Mouse (Mus musculus) megakaryocyte, adult 5-6 weeks (primary cell): Measurements from ENCODE around the gene Hsd3b4. TPM values are rescaled to one million over a fixed set of nuclear protein-coding genes. Genes with fewer than 3 reads are reported as not detected.
"Not testable (repeated sequence)": the region's sequence is repeated elsewhere in the genome, so short reads cannot be mapped to it uniquely, and the experiment has no call there.

Experiments used
- ATAC-seq: 2 replicates; pipeline ENCODE4 v1.8.0; 2016; ENCODE audit warnings: mild to moderate bottlenecking, inconsistent platforms; ENCODE audit not compliant: poor library complexity, severe bottlenecking
- total RNA-seq, 2 experiments: library from RNA; stranded (forward) in 1 of 2; stranded (reverse) in 1 of 2; fragments of 153-499, 151-499 nt in 1 of 2; fragments of 221-1000, 200-1000 nt in 1 of 2; gene quantifications; 2 replicates each; pipeline versions ENCODE4 v1.2.3 to v1.2.4; 2015 to 2017

The Hsd3b4 gene
- total RNA-seq (2015) (not detected in 2 replicates), total RNA-seq (2017) (not detected in 2 replicates)

DNA sequence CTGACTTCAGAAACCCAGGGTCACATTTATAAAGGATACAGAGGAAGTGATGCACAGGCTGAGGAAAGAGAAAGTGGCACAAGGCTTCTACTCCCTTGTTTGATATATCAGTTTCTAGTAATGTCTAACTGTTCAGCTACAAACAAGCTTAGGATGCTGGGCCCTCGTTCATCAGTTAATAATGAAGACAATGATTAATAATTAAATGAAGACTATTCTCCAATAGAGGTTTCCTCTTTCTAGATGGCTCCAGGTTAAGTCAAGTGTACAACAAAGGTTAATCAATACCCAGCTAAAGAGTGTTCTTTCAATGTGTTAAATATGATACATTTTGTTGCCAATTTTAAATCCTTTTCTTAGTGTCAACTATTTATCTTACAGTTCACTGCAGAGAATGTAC, at the start of gene Hsd3b4:
Gene Hsd3b4 (minus strand): TSS at position 101 of the 400 bp plus-strand sequence.
- ATAC-seq: not testable (repeated sequence)

DNA sequence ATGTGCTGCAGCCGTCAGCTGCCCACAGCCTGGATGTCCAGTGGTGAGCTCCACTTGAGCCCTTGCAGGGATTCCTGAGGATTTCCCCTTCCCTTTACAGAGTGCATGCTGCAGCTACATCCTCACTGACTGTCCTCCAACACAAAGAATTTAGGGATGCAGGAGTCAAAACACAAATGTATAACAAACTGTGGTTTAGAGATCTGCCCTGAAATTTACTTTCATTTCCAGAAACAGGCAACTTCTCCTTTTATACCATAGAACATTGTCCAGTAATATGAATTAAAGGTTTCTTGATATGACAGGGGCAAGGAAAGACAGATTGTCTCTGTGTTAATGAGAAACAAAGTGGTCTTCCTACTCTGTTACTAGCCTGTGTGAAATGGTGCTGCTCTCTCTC, 40.5 kb upstream of the Hsd3b4 start:
- peak; percentile 40 for ATAC-seq

DNA sequence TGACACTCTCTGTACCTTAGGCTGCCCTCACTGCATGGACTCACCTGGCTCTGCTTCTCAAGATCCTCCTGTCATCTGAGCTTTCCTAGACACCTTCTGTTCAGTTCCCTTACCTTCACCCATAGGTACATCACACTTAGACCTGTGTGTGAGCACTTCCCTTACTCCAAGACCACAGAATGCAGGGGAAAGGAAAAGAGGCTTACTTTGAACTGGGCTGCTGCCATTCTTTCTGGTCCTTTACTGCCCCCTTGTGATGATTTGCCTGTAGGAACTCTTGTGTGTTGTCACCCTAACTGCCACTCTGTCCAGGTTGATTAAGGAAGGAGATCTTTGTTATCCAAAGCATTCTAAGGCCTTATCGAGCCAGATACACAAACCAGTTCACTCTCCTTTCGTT, 39.9 kb upstream of the Hsd3b4 start:
- ATAC-seq: peak; percentile 71; the same call in 1 of the 2 replicates

DNA sequence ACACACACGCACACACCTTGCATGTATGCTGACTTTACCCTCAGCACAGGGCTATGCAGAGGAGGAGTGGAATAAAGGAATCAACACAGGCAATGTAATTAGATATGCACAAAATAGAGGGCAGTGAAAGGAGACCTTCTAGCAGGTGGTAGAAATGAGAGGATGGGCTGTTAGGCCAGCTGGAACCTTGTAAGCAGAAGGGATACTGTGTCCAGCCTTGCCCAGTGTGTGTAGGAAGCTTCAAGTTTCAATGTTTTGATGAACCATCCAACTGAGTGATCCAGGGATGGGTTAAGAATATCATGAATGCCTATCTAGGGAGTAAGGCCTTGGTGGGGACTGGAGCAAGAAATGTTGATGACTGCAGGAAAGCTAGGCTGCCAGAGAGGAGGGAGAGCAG, 38.2 kb upstream of the Hsd3b4 start:
- not testable (repeated sequence) for ATAC-seq

DNA sequence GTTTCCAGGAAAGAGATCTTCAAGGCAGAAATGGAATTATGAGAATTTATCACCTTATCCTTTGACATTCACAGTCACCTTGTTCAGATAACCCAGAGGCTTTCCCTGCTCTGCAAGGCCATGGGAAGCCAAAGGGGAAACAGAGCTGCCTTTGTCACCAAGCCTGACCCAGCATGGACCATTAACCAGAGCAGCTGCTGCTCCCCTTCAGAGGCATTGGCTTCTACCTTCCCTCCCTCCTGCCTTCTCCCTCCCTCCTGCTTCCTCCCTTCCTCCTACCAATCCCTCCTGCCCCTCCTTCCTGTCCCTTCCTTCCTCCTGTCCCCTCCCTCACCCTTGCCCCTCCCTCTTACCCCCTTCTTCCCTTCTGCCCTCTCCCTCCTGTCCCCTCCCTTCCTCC, 37.3 kb upstream of the Hsd3b4 start:
- ATAC-seq: not testable (repeated sequence)

DNA sequence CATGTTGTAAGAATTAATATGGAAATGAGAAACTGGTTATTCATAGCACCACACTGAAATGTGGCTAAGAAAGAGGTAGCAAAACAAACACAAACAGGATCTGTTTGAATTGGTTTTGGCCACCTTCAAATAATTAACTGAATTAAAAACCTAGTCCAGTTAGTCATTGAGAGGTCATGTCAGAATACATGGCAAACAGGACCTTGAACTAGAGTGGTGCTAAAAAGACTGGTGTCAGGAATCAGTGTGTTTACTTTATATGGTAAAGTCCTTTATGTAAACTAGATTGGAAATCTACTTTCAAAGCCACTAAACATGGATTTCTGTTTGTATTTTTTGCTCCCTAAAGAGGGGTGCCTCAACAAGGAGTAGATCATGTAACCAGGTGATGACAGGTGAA, 14.7 kb upstream of the Hsd3b4 start:
- ATAC-seq: not testable (repeated sequence)

DNA sequence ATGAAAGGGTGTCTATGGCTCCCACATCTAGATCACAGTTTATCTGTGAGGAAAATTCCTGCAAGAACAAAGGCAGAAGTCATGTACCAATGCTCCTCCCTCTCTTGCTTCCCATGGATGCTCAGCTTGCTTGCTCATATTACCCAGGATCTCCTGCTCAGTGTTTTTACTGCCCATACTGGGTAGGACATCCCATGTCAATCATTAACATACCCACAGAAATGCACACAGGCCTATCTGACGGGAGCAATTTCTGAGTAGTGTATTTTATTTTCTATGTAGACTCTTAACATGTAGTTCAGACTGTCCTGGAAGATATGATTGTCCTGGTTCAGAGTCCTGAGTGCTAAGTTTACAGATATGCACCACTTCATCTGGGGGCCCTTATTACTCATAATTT, 14.2 kb upstream of the Hsd3b4 start:
- not testable (repeated sequence) for ATAC-seq

DNA sequence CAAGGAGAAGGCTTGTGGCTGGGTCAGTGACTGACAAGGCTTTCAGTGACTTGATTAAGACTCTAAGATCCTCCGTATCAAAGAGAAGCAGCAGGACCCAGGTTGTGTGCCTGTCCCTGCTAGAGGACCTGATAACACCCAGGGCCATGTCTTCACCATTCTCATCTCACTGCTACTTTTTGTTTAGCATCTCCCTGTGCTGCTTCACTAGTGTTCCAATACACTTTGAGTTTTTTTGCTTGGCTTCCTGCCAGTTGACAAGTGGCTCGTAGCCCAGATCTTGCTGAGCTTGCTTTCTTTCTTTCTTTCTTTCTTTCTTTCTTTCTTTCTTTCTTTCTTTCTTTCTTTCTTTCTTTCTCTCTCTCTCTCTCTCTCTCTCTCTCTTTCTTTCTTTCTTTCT, 12.5 kb upstream of the Hsd3b4 start:
- ATAC-seq: not testable (repeated sequence)

DNA sequence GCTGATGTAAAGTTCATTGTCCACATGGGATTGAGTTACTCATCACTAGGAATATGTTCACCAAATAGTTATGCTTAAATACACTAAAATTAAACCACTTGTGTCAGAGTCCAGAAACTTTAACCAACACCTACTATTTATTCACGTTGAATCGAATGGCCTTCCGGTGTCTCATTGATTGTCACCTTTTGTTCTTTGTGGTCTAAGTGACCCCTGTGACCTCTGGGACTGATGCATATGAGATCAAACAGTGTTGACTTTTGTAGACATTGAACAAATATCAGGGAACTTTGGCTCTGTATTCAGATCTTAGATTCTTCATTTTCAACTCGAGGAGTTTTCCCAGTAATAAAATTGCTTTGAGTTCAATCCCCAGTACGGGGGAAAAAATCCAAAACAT, 3.1 kb downstream of the Hsd3b4 start:
- not testable (repeated sequence) for ATAC-seq

DNA sequence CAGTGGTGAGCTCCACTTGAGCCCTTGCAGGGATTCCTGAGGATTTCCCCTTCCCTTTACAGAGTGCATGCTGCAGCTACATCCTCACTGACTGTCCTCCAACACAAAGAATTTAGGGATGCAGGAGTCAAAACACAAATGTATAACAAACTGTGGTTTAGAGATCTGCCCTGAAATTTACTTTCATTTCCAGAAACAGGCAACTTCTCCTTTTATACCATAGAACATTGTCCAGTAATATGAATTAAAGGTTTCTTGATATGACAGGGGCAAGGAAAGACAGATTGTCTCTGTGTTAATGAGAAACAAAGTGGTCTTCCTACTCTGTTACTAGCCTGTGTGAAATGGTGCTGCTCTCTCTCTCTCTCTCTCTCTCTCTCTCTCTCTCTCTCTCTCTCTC, 12.9 kb downstream of the Hsd3b4 start:
- peak; percentile 51; the same call in 1 of the 2 replicates for ATAC-seq

DNA sequence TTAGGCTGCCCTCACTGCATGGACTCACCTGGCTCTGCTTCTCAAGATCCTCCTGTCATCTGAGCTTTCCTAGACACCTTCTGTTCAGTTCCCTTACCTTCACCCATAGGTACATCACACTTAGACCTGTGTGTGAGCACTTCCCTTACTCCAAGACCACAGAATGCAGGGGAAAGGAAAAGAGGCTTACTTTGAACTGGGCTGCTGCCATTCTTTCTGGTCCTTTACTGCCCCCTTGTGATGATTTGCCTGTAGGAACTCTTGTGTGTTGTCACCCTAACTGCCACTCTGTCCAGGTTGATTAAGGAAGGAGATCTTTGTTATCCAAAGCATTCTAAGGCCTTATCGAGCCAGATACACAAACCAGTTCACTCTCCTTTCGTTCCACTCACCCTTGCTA, 13.6 kb downstream of the Hsd3b4 start:
- peak; percentile 73 for ATAC-seq

DNA sequence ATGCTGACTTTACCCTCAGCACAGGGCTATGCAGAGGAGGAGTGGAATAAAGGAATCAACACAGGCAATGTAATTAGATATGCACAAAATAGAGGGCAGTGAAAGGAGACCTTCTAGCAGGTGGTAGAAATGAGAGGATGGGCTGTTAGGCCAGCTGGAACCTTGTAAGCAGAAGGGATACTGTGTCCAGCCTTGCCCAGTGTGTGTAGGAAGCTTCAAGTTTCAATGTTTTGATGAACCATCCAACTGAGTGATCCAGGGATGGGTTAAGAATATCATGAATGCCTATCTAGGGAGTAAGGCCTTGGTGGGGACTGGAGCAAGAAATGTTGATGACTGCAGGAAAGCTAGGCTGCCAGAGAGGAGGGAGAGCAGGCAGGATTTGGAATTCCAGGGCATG, 15.3 kb downstream of the Hsd3b4 start:
- not testable (repeated sequence) for ATAC-seq

DNA sequence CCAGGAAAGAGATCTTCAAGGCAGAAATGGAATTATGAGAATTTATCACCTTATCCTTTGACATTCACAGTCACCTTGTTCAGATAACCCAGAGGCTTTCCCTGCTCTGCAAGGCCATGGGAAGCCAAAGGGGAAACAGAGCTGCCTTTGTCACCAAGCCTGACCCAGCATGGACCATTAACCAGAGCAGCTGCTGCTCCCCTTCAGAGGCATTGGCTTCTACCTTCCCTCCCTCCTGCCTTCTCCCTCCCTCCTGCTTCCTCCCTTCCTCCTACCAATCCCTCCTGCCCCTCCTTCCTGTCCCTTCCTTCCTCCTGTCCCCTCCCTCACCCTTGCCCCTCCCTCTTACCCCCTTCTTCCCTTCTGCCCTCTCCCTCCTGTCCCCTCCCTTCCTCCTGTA, 16.1 kb downstream of the Hsd3b4 start:
- ATAC-seq: not testable (repeated sequence)

DNA sequence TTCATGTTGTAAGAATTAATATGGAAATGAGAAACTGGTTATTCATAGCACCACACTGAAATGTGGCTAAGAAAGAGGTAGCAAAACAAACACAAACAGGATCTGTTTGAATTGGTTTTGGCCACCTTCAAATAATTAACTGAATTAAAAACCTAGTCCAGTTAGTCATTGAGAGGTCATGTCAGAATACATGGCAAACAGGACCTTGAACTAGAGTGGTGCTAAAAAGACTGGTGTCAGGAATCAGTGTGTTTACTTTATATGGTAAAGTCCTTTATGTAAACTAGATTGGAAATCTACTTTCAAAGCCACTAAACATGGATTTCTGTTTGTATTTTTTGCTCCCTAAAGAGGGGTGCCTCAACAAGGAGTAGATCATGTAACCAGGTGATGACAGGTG, 38.8 kb downstream of the Hsd3b4 start:
- not testable (repeated sequence) for ATAC-seq

DNA sequence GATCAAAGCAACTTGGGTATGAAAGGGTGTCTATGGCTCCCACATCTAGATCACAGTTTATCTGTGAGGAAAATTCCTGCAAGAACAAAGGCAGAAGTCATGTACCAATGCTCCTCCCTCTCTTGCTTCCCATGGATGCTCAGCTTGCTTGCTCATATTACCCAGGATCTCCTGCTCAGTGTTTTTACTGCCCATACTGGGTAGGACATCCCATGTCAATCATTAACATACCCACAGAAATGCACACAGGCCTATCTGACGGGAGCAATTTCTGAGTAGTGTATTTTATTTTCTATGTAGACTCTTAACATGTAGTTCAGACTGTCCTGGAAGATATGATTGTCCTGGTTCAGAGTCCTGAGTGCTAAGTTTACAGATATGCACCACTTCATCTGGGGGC, 39.3 kb downstream of the Hsd3b4 start:
- not testable (repeated sequence) for ATAC-seq

DNA sequence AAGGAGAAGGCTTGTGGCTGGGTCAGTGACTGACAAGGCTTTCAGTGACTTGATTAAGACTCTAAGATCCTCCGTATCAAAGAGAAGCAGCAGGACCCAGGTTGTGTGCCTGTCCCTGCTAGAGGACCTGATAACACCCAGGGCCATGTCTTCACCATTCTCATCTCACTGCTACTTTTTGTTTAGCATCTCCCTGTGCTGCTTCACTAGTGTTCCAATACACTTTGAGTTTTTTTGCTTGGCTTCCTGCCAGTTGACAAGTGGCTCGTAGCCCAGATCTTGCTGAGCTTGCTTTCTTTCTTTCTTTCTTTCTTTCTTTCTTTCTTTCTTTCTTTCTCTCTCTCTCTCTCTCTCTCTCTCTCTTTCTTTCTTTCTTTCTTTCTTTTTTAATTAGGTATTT, 41.0 kb downstream of the Hsd3b4 start:
- not testable (repeated sequence) for ATAC-seq

DNA sequence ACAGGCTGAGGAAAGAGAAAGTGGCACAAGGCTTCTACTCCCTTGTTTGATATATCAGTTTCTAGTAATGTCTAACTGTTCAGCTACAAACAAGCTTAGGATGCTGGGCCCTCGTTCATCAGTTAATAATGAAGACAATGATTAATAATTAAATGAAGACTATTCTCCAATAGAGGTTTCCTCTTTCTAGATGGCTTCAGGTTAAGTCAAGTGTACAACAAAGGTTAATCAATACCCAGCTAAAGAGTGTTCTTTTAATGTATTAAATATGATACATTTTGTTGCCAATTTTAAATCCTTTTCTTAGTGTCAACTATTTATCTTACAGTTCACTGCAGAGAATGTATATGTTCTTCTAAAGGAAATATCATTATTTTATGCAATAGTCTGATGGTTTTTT, 53.3 kb downstream of the Hsd3b4 start, which contains the start of gene Gm4450:
Gene Gm4450 (minus strand): TSS at position 101 of the 400 bp plus-strand sequence.
- not testable (repeated sequence) for ATAC-seq

DNA sequence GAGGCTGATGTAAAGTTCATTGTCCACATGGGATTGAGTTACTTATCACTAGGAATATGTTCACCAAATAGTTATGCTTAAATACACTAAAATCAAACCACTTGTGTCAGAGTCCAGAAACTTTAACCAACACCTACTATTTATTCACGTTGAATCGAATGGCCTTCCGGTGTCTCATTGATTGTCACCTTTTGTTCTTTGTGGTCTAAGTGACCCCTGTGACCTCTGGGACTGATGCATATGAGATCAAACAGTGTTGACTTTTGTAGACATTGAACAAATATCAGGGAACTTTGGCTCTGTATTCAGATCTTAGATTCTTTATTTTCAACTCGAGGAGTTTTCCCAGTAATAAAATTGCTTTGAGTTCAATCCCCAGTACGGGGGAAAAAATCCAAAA, 56.5 kb downstream of the Hsd3b4 start:
- ATAC-seq: not testable (repeated sequence)

Other genes with a start within 250 kb of the Hsd3b4 start
- gene Hmgcs2, start 230.1 kb downstream of the Hsd3b4 start, total RNA-seq (2015): 0.46 TPM in 1 of 2 replicates, not detected in the other
- gene Hmgcs2, start 230.1 kb downstream of the Hsd3b4 start, total RNA-seq (2017): 0.11 and 0.24 TPM in 2 replicates
- gene Phgdh, start 170.5 kb downstream of the Hsd3b4 start, total RNA-seq (2015): 11.0 and 13.9 TPM in 2 replicates
- 59.7 and 75.3 TPM in 2 replicates for gene Phgdh, start 170.5 kb downstream of the Hsd3b4 start, total RNA-seq (2017)
- gene Zfp697, start 128.1 kb downstream of the Hsd3b4 start, total RNA-seq (2015): 0.14 and 0.47 TPM in 2 replicates
- 0.53 TPM in 1 of 2 replicates, not detected in the other for gene Zfp697, start 128.1 kb downstream of the Hsd3b4 start, total RNA-seq (2017)
- not detected in 2 replicates for gene Gm4450, start 53.4 kb downstream of the Hsd3b4 start, total RNA-seq (2015)
- gene Gm4450, start 53.4 kb downstream of the Hsd3b4 start, total RNA-seq (2017): not detected in 2 replicates
- not detected in 2 replicates for gene Gm10681, start 78.3 kb upstream of the Hsd3b4 start, total RNA-seq (2015)
- not detected in 2 replicates for gene Gm10681, start 78.3 kb upstream of the Hsd3b4 start, total RNA-seq (2017)
- gene Hsd3b5, start 119.7 kb upstream of the Hsd3b4 start, total RNA-seq (2015): not detected in 2 replicates
- not detected in 2 replicates for gene Hsd3b5, start 119.7 kb upstream of the Hsd3b4 start, total RNA-seq (2017)
- gene Hsd3b2, start 214.0 kb upstream of the Hsd3b4 start, total RNA-seq (2015): not detected in 2 replicates
- not detected in 2 replicates for gene Hsd3b2, start 214.0 kb upstream of the Hsd3b4 start, total RNA-seq (2017)